Mouse (Mus musculus) layer of hippocampus, adult 9-10 months (tissue): Measurements from ENCODE around the gene Polr1e.
"Not testable (repeated sequence)": the region's sequence is repeated elsewhere in the genome, so short reads cannot be mapped to it uniquely, and the experiment has no call there.

Experiments
- DNase-seq: peaks from one replicate; pipeline ENCODE4 v3.0.0; 2022; ENCODE audit warnings: low spot score

Polr1e gene

DNA sequence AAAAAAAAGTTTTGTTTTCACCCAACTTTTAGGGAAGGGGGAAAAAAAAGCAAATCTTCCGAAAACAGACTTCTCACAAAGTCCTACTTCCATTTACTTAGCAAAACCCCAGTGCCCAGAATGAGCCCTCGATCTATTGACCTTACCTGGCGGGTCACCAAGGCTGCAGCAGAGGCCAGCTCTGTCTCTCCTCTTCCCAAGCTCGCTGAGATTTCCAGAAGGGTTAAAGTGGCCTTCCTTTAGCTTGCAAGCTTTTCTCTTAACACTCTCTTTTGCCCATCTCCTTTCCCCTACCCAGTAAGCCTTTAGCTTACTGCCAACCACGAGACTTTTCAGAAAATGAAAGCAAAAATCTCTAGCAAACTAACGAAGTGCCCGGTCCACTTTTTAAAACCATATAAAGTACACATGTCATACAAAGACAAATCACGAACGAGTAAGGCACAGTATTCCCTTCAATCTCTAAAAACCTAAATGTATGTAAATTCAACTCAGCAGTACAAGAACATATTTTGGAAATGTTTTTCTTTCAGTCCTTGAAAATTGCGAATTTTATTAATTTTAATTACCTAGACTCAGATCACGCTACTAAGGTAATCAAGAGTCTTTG is 7.5 kb upstream of the Polr1e start:
- DNase-seq: no peak

GRCm38 (mm10) chr4:45011581-45012104 is 6.7 kb upstream of the Polr1e start:
- DNase-seq: peak; percentile 25

GRCm38 (mm10) chr4:45012105-45012975 is 6.0 kb upstream of the Polr1e start, which contains the start of gene Zbtb5:
TSS of gene Zbtb5 (minus strand) at chr4:45012412.
- peak; percentile 100 for DNase-seq

GRCm38 (mm10) chr4:45013031-45013431 is 5.4 kb upstream of the Polr1e start:
- no peak for DNase-seq

DNA sequence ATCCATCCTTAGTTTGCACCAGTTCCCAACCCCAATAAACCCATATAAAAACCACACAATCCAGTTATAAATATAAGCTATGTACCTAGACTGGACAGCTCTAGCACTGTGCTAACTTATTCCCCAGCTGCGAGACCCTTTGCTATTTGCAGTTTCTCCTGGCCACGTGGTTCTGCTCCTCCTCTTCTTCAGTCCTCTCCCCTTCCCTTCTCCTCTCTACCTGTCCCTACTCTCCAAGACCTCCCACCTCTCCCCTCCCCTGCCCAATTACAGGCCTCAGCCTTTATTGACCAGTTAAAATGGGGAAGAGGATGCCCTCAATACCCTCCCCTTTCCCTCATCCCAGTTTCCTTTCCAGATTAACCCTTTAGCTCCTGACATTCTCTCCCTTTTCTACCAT is 4.8 kb upstream of the Polr1e start:
- no peak for DNase-seq

- DNase-seq: peak; percentile 49
Observed at GRCm38 (mm10) chr4:45015615-45016014, 2.8 kb upstream of the Polr1e start.

- no peak for DNase-seq
Observed at GRCm38 (mm10) chr4:45019009-45019408, 626 bp downstream of the Polr1e start.

DNA sequence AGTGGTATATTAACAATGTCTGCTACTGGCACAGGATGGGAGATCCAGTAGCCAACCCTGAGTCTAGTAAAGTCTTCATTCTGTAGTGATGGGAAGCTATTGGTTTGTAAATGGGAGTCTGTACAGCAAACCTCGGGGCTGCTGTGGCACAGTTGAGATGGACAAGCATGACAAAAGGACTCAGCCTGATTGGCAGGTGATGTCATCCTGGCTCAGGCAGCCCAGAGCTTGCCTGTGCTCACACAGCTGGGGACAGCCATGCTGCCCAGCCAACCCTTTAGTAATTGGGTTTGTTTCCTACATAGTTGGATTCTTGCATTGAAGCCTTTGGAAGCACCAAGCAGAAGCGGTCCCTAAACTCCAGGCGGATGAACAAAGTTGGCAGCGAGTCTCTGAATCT is 8.1 kb downstream of the Polr1e start:
- DNase-seq: no peak

DNA sequence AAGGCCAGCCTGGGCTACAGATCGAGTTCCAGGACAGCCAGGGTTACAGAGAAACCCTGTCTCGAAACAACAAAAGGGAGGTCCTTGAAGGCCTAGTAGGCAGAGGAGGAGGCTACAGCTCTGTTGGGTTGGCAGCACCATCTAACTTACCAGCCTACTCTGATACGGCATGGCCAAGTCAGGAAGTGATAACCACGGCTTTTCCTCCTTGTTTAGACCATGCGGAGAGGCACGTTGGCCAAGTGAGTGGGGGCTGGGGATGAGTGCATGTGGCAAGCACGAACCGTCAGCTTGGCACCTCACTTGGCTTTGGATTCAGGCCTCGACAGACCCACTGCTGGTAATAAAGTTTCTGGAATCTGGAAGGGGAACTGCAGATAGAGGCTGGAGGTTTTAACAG is 14.2 kb downstream of the Polr1e start:
- DNase-seq: no peak

DNA sequence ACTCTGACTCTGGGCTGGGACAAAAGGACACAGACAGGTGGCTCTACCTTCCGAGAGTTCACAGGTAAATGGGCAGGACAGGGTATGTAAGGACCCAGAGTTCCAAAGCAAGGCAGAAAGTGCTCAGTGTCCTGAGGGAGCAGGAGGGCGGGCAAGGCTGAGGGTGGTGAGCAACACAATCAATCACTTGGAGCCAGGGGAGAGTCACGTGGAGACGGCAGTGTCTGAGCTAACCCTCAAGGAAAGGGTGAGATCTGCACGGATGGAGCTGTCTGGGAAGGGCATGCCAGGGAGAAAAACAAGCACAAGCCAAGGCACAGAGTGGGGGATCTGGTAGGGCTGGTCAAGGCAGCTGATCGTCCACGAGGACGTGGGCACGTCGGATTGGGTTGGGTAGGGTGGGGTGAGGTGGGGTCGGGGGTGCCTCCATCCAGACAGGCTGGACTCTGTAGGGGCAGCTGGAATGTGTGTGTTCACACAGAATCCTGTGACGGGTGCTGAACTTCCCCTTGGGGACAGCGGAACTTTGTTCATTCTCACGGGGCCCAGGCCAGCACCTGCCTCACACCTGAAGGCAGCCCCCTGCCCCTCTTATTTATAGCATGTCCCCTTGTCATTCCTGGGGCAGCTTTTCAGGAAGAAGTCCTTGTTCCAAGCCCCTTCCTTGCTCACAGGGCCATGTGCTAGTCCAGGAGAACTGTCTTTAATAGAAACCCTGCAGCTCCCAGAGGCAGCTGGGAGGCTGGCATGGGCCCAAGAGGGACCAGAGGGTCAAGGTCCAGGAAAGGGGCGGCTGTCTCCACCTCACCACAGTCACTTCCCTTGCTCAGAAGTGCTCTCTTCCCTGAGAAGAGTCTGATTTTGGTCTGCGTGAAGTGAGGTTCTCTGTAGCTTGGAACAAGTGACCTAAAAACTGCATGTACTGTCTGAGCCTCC is 16.6 kb downstream of the Polr1e start:
- DNase-seq: no peak

- DNase-seq: no peak
Observed at GRCm38 (mm10) chr4:45036048-45036447, 17.7 kb downstream of the Polr1e start.

- no peak for DNase-seq
Observed at GRCm38 (mm10) chr4:45036571-45036970, 18.2 kb downstream of the Polr1e start.

GRCm38 (mm10) chr4:45037455-45038410 is 19.4 kb downstream of the Polr1e start:
- no peak for DNase-seq

DNA sequence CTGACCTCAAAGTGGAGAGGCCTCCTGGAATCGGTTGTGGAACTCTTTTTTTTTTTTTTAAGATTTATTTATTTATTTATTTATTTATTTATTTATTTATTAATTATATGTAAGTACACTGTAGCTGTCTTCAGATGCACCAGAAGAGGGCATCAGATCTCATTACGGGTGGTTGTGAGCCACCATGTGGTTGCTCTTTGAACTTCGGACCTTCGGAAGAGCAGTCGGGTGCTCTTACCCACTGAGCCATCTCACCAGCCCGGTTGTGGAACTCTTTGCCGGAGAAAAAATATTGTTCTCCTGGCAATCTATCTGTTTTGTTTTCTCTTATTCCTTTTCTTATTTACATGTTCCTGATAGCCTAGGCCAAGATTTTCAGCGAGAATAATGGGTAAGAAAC is 20.5 kb downstream of the Polr1e start:
- not testable (repeated sequence) for DNase-seq

- not testable (repeated sequence) for DNase-seq
Observed at GRCm38 (mm10) chr4:45039546-45039945, 21.2 kb downstream of the Polr1e start.

DNA sequence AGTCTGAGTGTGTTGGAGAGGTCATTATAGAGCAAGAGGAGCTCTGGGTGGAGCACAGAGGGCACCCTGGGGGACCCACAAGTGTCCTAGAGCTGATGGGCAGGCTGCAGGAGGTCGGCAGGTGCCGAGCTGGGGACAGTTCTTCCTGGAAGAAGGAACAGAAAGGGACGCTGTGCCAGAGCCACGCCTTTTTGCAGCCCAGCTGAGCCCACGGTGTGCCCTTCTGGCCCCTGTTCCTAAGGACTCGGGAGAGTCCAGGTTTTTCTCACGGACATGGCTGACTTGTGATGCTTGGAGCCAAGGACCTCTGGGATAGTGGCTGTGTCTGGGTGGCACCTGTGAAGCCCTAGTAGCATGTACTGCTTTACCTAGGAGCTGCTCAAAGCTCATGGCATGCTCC is 22.4 kb downstream of the Polr1e start:
- DNase-seq: no peak

GRCm38 (mm10) chr4:45046679-45047078 is 28.3 kb downstream of the Polr1e start:
- DNase-seq: no peak

DNA sequence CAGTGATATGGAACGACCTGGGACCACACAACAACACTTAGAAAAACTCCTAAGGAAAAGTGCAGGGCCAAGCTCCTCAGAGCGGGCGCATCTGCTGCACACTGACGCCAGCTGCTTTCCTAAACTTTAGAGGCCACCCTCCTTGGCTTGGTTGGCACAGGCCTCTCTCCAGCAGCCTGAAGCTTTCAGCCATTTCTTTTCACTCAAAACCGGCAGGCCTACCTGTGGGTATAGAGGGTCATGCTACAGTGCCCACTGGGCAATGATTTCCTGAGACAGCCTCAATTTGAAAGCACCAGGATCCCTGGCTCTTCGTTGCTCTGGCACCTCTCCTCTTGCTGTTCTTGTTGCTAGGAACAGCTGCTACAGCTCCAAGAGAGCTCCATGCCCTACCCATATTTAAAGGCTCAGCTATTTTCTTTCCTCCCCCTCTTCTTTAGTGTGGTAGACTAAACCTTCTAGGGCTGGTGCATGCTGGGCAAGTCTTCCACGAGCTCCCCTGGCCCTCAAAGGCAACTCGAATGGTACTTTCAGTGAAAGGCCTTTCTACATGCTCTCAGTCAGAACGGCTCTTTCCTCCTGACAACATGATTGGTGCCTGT is 29.0 kb downstream of the Polr1e start:
- no peak for DNase-seq

DNA sequence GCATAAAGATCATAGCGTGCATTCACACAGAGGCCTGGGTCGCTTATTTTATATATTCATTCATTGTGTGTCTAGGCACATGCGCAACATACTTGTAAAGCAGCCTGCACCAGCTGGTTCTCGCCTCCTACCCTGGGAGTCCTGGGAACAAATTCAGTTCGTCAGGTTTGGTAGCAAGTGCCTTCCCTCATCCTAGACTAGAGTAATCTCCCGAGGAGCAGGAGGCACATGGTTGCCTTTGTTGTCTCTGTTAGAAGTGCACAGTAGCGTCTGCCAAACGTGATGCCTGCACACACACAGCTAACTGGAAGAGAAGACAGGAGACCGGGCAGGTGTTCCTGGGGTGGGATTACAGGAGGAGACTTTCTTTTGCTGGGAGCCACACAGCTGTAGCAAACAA is 29.6 kb downstream of the Polr1e start:
- DNase-seq: no peak

- DNase-seq: no peak
Observed at GRCm38 (mm10) chr4:45054862-45055261, 36.5 kb downstream of the Polr1e start.

DNA sequence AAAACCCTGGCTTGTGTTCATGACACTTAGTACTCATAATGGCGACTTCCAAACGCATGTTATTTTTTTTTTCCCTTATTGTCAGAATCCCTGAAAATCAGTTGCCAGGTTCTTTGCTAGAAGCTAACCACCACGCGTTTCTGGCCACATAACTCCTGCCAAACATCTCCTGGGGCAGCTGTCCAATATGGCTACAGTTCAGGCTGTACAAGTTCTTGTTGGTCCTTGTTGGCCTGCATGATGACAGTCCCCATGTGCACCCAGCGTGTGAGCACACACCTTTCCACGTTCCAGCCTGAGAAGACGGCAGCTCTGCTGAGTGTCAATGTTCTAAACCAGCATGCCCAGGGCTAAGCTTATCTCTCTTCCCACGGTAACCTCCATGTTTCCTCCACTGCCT is 37.1 kb downstream of the Polr1e start:
- no peak for DNase-seq
